Mouse (Mus musculus) ES-Bruce4 (cell line): ENCODE data around the gene Cotl1. TPM values are rescaled to one million over a fixed set of nuclear protein-coding genes. Genes with fewer than 3 reads are reported as not detected.

Experiments used
- H3K27ac ChIP-seq: 2 replicates; pipeline ENCODE4 v1.5.1; 2012; ENCODE audit warnings: low read length, inconsistent platforms; ENCODE audit not compliant: insufficient read depth
- H3K27me3 ChIP-seq: 2 replicates; pipeline ENCODE4 v1.6.1; 2012; ENCODE audit warnings: mild to moderate bottlenecking, low read length, inconsistent platforms; ENCODE audit not compliant: control insufficient read depth, poor library complexity, insufficient read depth, severe bottlenecking
- H3K36me3 ChIP-seq: 2 replicates; pipeline ENCODE4 v1.6.1; 2012; ENCODE audit warnings: inconsistent platforms, mild to moderate bottlenecking, low read length, moderate library complexity; ENCODE audit not compliant: control insufficient read depth, poor library complexity, insufficient read depth, severe bottlenecking
- H3K4me1 ChIP-seq: one replicate; pipeline ENCODE4 v1.8.1; 2011; ENCODE audit warnings: low read length; ENCODE audit not compliant: control insufficient read depth, insufficient read depth
- H3K4me3 ChIP-seq: 2 replicates; pipeline ENCODE4 v1.5.1; 2011; ENCODE audit warnings: low read depth, mild to moderate bottlenecking, low read length
- H3K9ac ChIP-seq: 2 replicates; pipeline ENCODE4 v1.6.1; 2012; ENCODE audit warnings: low read depth, mild to moderate bottlenecking, inconsistent platforms; ENCODE audit not compliant: poor library complexity, severe bottlenecking
- H3K9me3 ChIP-seq: replicated peaks from 2 replicates; pipeline ENCODE4 v1.6.1; 2012; ENCODE audit warnings: mild to moderate bottlenecking, low read length, inconsistent platforms; ENCODE audit not compliant: control insufficient read depth, poor library complexity, insufficient read depth, severe bottlenecking
- CTCF ChIP-seq: IDR thresholded peaks from one replicate; pipeline ENCODE4 v1.8.1; 2011; ENCODE audit warnings: low read depth, low read length
- EP300 ChIP-seq: IDR thresholded peaks from 2 replicates; pipeline ENCODE4 v1.6.1; 2011; ENCODE audit warnings: low read depth, low read length; ENCODE audit not compliant: insufficient read depth
- POLR2A ChIP-seq: IDR thresholded peaks from one replicate; pipeline ENCODE4 v1.8.1; 2011; ENCODE audit warnings: low read length; ENCODE audit not compliant: insufficient read depth
- polyA plus RNA-seq: library from polyadenylated mRNA; stranded (reverse); fragments of >200 nt; gene quantifications from 2 replicates; pipeline ENCODE4 v1.2.4, GENCODE M21; 2011; ENCODE audit warnings: low read depth; ENCODE audit not compliant: missing spikeins, insufficient read depth, insufficient read length

Gene Cotl1
- polyA plus RNA-seq, 1 experiment: 106 TPM

GRCm38 (mm10) chr8:119786871-119787270, 53.5 kb downstream of the Cotl1 start:
- Histone ChIP-seq H3K36me3 (no peaks in the 10 kb centered on the region), H3K9ac (no peak overlapping the region), H3K27ac (no peak overlapping the region), H3K4me1 (peaks cover 2% of the 10 kb centered on the region), H3K27me3 (no peaks in the 10 kb centered on the region), H3K9me3 (no peaks in the 10 kb centered on the region), H3K4me3 (no peak overlapping the region)
- no peak for TF ChIP-seq EP300
- no peak for TF ChIP-seq POLR2A
- no peak for TF ChIP-seq CTCF

- Histone ChIP-seq H3K4me1 (peaks cover 2% of the 10 kb centered on the region), H3K9ac (peak overlapping the region; percentile 7; the same call in 1 of the 2 replicates), H3K27ac (no peak overlapping the region), H3K36me3 (no peaks in the 10 kb centered on the region), H3K27me3 (no peaks in the 10 kb centered on the region), H3K4me3 (no peak overlapping the region), H3K9me3 (no peaks in the 10 kb centered on the region)
- no peak for TF ChIP-seq POLR2A
- TF ChIP-seq EP300: no peak
- TF ChIP-seq CTCF: no peak
Observed at GRCm38 (mm10) chr8:119785764-119786405, 54.5 kb downstream of the Cotl1 start.

DNA sequence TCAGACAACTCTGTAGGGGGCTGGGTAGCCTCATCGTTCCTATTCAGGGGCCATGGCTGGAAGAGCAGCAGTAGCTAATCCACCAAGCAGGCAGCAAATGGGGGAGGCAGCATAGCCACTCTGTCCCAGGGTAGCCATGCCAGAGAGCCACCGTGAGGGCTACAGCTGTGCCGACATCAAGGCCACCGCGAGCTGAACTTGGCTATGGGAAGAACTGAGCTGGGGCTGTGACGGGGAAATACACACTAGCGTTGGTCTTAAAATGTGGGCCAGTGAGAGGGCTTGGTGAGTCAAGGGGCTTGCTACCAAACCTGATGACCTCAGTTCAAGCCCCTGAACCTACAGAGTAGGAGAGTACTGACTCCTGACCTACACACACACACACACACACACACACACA, 55.7 kb downstream of the Cotl1 start:
- H3K27ac ChIP-seq: no peak overlapping the region

DNA sequence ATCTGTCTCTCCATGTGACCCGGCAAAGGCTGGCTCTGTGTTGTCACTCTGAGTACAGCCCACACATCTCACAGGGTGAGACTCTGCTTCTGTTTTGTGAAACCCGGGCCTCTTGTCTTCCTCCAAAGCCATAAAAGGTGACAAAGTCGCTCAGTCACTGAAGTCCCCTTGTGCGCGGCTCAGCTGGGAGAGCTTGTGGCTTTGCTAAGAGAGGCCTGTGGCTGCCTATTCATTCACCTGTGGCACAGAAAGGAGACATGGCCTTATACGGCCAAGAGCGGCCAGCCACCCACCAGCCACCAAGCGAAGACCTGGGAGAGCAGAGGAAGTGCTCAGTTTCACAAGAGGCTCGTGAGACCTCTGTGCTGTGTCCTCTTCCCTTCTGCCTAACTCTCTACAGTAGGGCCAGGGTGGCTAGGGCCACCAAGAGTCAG, 56.2 kb downstream of the Cotl1 start:
- no peak overlapping the region for H3K27ac ChIP-seq
- no peak overlapping the region for H3K9ac ChIP-seq
- H3K4me3 ChIP-seq: no peak overlapping the region
- TF ChIP-seq POLR2A (no peak), EP300 (no peak), CTCF (no peak)
- H3K4me1 ChIP-seq: peaks cover under 1% of the 10 kb centered on the region
- H3K36me3 ChIP-seq: no peaks in the 10 kb centered on the region
- H3K9me3 ChIP-seq: no peaks in the 10 kb centered on the region
- H3K27me3 ChIP-seq: no peaks in the 10 kb centered on the region

More for the DNA sequence above, 55.7 kb downstream of the Cotl1 start:
- Histone ChIP-seq H3K4me3 (no peak overlapping the region), H3K9me3 (no peaks in the 10 kb centered on the region), H3K4me1 (peaks cover 2% of the 10 kb centered on the region), H3K36me3 (no peaks in the 10 kb centered on the region), H3K9ac (no peak overlapping the region), H3K27me3 (no peaks in the 10 kb centered on the region)
- TF ChIP-seq CTCF (no peak), POLR2A (no peak), EP300 (no peak)

- Histone ChIP-seq H3K4me3 (no peak overlapping the region), H3K36me3 (no peaks in the 10 kb centered on the region), H3K27ac (no peak overlapping the region), H3K9ac (no peak overlapping the region), H3K27me3 (no peaks in the 10 kb centered on the region), H3K9me3 (no peaks in the 10 kb centered on the region), H3K4me1 (no peaks in the 10 kb centered on the region)
- TF ChIP-seq POLR2A (no peak), EP300 (no peak), CTCF (no peak)
Observed at GRCm38 (mm10) chr8:119783579-119783978, 56.8 kb downstream of the Cotl1 start.

GRCm38 (mm10) chr8:119782715-119783114, 57.6 kb downstream of the Cotl1 start:
- H3K27me3 ChIP-seq: no peaks in the 10 kb centered on the region
- H3K4me3 ChIP-seq: no peak overlapping the region
- no peaks in the 10 kb centered on the region for H3K4me1 ChIP-seq
- no peaks in the 10 kb centered on the region for H3K36me3 ChIP-seq
- peak; percentile 60 for TF ChIP-seq CTCF
- TF ChIP-seq EP300: no peak
- no peak for TF ChIP-seq POLR2A
- no peak overlapping the region for H3K9ac ChIP-seq
- H3K9me3 ChIP-seq: no peaks in the 10 kb centered on the region
- no peak overlapping the region for H3K27ac ChIP-seq
